Mouse (Mus musculus) liver, embryonic 14.5 days (tissue): ENCODE measurements around the gene Tmem184b.

Experiments
- CTCF ChIP-seq: IDR thresholded peaks from 2 replicates; pipeline ENCODE4 v1.5.1; 2016; ENCODE audit warnings: antibody characterized with exemption, low read depth, control low read depth
- EP300 ChIP-seq: IDR thresholded peaks from 2 replicates; pipeline ENCODE4 v1.6.1; 2016; ENCODE audit warnings: antibody characterized with exemption, low read depth

DNA sequence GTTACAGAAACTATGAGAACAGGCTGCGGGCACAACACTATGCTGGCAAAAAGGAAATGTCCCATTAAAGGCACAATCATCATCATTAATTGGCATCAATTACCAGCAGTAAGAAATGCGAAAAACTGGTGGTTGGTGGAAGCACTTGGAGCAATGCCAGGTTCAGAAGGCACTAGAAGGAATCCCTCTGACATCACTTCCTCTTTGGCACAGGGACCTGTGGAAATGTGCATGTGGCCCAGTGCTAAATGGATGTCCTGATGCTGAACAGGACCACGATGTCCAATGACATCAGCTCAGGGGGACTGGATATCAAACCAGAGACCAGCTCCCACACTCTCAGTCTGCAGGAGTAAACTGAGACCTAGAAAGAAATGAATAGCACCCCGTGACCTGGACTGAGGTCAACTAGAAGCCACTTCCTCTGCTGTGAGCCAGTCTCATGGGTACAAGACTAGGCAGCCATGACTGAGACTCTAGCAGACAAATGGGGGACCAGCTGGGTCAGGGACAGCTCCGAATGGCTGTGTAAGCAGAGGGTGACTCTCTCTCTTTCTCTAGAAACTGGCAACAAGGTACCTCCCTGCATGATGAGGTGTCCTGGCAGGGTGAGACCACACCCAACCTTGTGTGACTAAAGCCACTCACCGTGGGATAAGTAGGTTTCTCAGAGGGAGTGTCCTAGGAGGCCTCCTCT is 60.6 kb downstream of the Tmem184b start:
- TF ChIP-seq CTCF: no peak
- TF ChIP-seq EP300: no peak
